Mouse (Mus musculus) small intestine, adult 2 months (tissue): ENCODE measurements around the gene Ptpn14.

Source experiments
- CTCF ChIP-seq: fragments of 200-500 bp; IDR thresholded peaks from 2 replicates; pipeline ENCODE4 v1.5.1; 2012; ENCODE audit warnings: low read depth, mild to moderate bottlenecking, control low read depth, inconsistent platforms, low read length, moderate library complexity, mixed read lengths; ENCODE audit not compliant: insufficient replicate concordance, insufficient read length; ENCODE audit errors: extremely low read depth
- POLR2A ChIP-seq: fragments of 200-500 bp; IDR thresholded peaks from 2 replicates; pipeline ENCODE4 v1.6.1; 2012; ENCODE audit warnings: low read depth, mild to moderate bottlenecking, control low read depth, inconsistent platforms, low read length, moderate library complexity

DNA sequence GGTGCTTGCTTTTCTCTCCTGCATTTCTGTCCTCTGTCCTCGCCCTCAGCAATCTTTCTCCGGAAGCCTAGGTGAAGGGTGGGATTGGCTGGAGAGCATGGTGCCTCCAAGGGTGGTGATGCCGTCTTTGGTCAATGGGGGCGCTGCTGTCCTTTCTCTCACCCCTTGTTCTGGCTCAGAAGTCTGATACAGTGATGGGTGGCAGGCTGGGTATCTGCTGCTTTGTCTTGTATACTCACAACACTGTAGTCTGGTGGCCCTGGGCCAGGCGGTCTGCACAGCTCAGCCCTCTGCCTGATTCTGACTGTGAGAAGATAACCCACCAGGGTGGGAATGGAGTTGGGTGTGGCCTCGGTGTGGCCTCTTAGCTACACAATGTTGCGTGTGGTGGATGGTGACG is 142.5 kb downstream of the Ptpn14 start:
- TF ChIP-seq CTCF (0 out of 2 replicates have a peak, but pooled peaks have one; percentile 30), POLR2A (no peak)
